Mouse (Mus musculus) Muller cell, postnatal 12 days (primary cell): ENCODE measurements around the gene Proser2.
A peak's percentile ranks its signal among the peaks of the same experiment; 100 is the strongest.
"Not testable (repeated sequence)": the region's sequence is repeated elsewhere in the genome, so short reads cannot be mapped to it uniquely, and the experiment has no call there.

Source experiments
- DNase-seq: peaks from one replicate; pipeline ENCODE4 v3.0.0-alpha.2; 2015; ENCODE audit errors: inconsistent ontology term

Proser2 gene

GRCm38 (mm10) chr2:6128881-6129280 is 1.1 kb downstream of the Proser2 start:
- no peak for DNase-seq

GRCm38 (mm10) chr2:6128136-6128805 is 1.7 kb downstream of the Proser2 start:
- DNase-seq, result peak; percentile 45

- no peak for DNase-seq
Measured at GRCm38 (mm10) chr2:6123046-6123445, 7.0 kb downstream of the Proser2 start.

- DNase-seq, result no peak
Measured at GRCm38 (mm10) chr2:6121091-6121490, 8.9 kb downstream of the Proser2 start.

- no peak for DNase-seq
Measured at GRCm38 (mm10) chr2:6118246-6118645, 11.8 kb downstream of the Proser2 start.

- no peak for DNase-seq
Measured at GRCm38 (mm10) chr2:6113792-6114191, 16.2 kb downstream of the Proser2 start.

- no peak for DNase-seq
Measured at GRCm38 (mm10) chr2:6112619-6113018, 17.4 kb downstream of the Proser2 start.

GRCm38 (mm10) chr2:6105437-6105836 is 24.6 kb downstream of the Proser2 start:
- no peak for DNase-seq

- DNase-seq, result no peak
Measured at GRCm38 (mm10) chr2:6100755-6101154, 29.3 kb downstream of the Proser2 start.

GRCm38 (mm10) chr2:6100027-6100749 is 29.8 kb downstream of the Proser2 start:
- DNase-seq, result peak; percentile 55

GRCm38 (mm10) chr2:6099443-6099842 is 30.6 kb downstream of the Proser2 start:
- DNase-seq, result no peak

- no peak for DNase-seq
Measured at GRCm38 (mm10) chr2:6098924-6099323, 31.1 kb downstream of the Proser2 start.

- peak; percentile 27 for DNase-seq
Measured at GRCm38 (mm10) chr2:6097113-6097716, 32.8 kb downstream of the Proser2 start.

GRCm38 (mm10) chr2:6089941-6090340 is 40.1 kb downstream of the Proser2 start:
- not testable (repeated sequence) for DNase-seq

GRCm38 (mm10) chr2:6087151-6087550 is 42.9 kb downstream of the Proser2 start:
- DNase-seq, result no peak

- DNase-seq, result no peak
Measured at GRCm38 (mm10) chr2:6085622-6086530, 44.1 kb downstream of the Proser2 start.

- DNase-seq, result no peak
Measured at GRCm38 (mm10) chr2:6083696-6084095, 46.3 kb downstream of the Proser2 start.

GRCm38 (mm10) chr2:6082615-6083014 is 47.4 kb downstream of the Proser2 start:
- no peak for DNase-seq

- no peak for DNase-seq
Measured at GRCm38 (mm10) chr2:6081108-6081507, 48.9 kb downstream of the Proser2 start.

GRCm38 (mm10) chr2:6080037-6080436 is 50.0 kb downstream of the Proser2 start:
- no peak for DNase-seq

- no peak for DNase-seq
Measured at GRCm38 (mm10) chr2:6075530-6075896, 54.5 kb downstream of the Proser2 start.
